Mouse (Mus musculus): Measurements from ENCODE around the gene Hmgcl.

DNA sequence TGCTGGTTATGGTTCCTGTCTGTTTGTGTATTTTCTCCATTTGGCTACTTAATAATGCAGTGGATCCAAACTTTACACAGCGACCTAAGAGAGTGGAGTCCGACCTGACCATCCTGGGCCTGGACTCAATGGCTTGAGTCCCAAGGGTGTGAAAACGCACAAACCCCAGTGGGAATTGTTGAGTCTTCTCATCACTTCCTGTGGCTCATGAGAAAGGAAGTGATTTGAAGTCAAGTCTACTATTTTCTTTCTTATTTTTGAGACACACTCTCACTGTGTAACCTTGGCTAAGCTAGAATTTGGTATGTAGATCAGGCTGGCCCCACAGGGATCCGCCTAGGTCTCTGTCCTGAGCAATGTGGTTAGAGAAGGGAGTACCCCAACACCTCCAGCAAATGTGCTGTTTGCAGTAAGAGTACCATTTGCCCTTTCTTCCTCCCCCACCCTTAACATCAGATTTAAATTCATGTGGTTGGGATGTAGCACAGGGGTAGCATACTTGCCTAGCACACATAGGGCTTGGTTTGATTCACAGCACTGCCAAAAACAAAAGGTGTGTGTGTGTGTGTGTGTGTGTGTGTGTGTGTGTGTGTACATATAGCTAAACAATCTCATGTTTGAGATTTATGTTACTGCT, 43.5 kb upstream of the Hmgcl start:
- TF ChIP-seq CTCF (IDR thresholded peaks at IDR 0.05; ENCODE audit: extremely low read depth, insufficient read length, insufficient replicate concordance, low read depth, low read length) = no peak
- no peak for TF ChIP-seq POLR2A (IDR thresholded peaks at IDR 0.05; ENCODE audit: low read depth, low read length)
